ENCODE assay signal across 1 mouse cellular context in genomic region chr6:134793911-134794520, GRCm38 (mm10).
A peak's percentile ranks its signal among the peaks of the same experiment; 100 is the strongest.
TF ChIP-seq lines count a peak whose summit lies in the region.

No protein-coding gene starts in this region.

TF ChIP-seq in MEL, 35 proteins besides CTCF, POLR2A, EP300 and RAD21 (continued from another document):
- TF ChIP-seq CHD2 (IDR thresholded peaks at IDR 0.05; ENCODE audit: low read length) (no peak), KAT2A (conservative IDR thresholded peaks at IDR 0.05; ENCODE audit: low read depth, low read length) (no peak), JUND (IDR thresholded peaks at IDR 0.05; ENCODE audit: low read depth, low read length) (0 out of 2 replicates have a peak, but pooled peaks have one; percentile 9), POLR2AphosphoS5 (IDR thresholded peaks at IDR 0.05; ENCODE audit: borderline replicate concordance, low read depth, low read length) (no peak), MAX (IDR thresholded peaks at IDR 0.05; ENCODE audit: low read length) (peak; percentile 22; the same call in 1 of the 2 replicates), RCOR1 (IDR thresholded peaks at IDR 0.05; ENCODE audit: low read depth, low read length) (no peak), ZKSCAN1 (IDR thresholded peaks at IDR 0.05; ENCODE audit: low read depth, low read length) (no peak), TAL1 (IDR thresholded peaks at IDR 0.05; ENCODE audit: low read length) (no peak), USF1 (IDR thresholded peaks at IDR 0.05; ENCODE audit: low read depth, low read length) (no peak), TBP (IDR thresholded peaks at IDR 0.05; ENCODE audit: low read depth, low read length) (no peak), TCF12 (IDR thresholded peaks at IDR 0.05; ENCODE audit: low read depth, low read length) (no peak), GATA1 (IDR thresholded peaks at IDR 0.05; ENCODE audit: low read depth, low read length) (no peak), SIN3A (IDR thresholded peaks at IDR 0.05; ENCODE audit: low read length) (0 out of 2 replicates have a peak, but pooled peaks have one; percentile 34), MYB (IDR thresholded peaks at IDR 0.05; ENCODE audit: low read depth, low read length) (no peak), USF2 (IDR thresholded peaks at IDR 0.05; ENCODE audit: borderline replicate concordance in 1 of 2, insufficient read depth in 1 of 2, low read depth in 1 of 2, low read length in 2 of 2) (no peak), ETS1 (IDR thresholded peaks at IDR 0.05; ENCODE audit: low read depth, low read length) (peak; percentile 20; the same call in 1 of the 2 replicates), ZC3H11A (IDR thresholded peaks at IDR 0.05; ENCODE audit: low read depth, low read length) (peak; percentile 26; the same call in 1 of the 2 replicates), MAFK (IDR thresholded peaks at IDR 0.05; ENCODE audit: borderline replicate concordance, low read depth, low read length) (no peak), MXI1 (IDR thresholded peaks at IDR 0.05; ENCODE audit: low read depth, low read length) (peak; percentile 74; the same call in 1 of the 2 replicates)
